Mouse (Mus musculus): ENCODE measurements around the gene Ampd1. TPM values are rescaled to one million over a fixed set of nuclear protein-coding genes. Genes with fewer than 3 reads are reported as not detected.

Gene Ampd1
- polyA plus RNA-seq, 1 experiment from 2014 or later, result 8.9 TPM

DNA sequence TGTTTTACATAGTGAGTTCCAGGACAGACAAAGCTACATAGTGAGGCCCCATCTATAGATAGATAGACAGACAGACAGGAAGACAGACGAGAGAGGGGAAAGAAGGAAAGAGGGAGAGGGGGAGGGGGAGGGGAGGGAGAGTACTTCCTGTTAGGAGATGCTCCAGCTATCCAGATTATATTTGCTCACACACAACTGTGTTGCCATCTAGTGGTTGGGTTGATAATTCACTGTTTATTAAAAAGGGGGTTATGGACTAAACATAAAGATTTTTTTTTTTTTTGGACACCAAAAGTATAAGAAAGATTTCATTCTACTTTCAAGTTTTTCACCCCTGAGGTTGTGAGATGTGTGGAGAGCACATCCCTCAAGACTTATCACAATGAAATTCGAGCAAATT lies 26.9 kb downstream of the Ampd1 start:
- 58% methylated on average over 2 of the region's 2 CpGs for WGBS

DNA sequence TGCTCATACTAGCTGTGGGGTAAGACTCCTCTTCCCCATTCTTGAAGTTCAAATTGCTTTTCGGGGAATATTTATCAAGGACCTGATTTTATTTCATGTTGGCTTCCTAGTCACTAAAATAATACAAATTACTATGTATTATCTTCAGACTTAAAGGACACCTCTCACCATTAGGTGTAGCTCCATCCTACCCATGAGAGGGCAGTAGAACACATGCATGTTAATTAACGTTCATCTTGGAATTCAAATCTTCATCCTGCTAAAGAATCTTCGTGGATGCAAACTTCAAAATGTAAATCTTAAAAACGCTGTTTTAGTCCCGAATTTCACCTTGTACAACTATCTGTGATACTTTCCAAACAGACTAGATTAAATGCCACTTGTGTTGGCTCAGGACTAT lies 27.4 kb downstream of the Ampd1 start:
- Histone ChIP-seq H3K27me3 (ENCODE audit: control insufficient read depth, insufficient read depth, low read length) (no peaks in the 10 kb centered on the region), H3K36me3 (ENCODE audit: control insufficient read depth, insufficient read depth, low read length) (no peaks in the 10 kb centered on the region), H3K27ac (ENCODE audit: low read length) (no peak overlapping the region), H3K9me3 (replicated peaks; ENCODE audit: control insufficient read depth, low read length) (no peaks in the 10 kb centered on the region), H3K9ac (ENCODE audit: low read length) (no peak overlapping the region), H3K4me3 (replicated peaks; ENCODE audit: low read length) (no peak overlapping the region), H3K4me1 (ENCODE audit: control insufficient read depth, insufficient read depth, low read length) (peaks cover 4% of the 10 kb centered on the region), H3K4me2 (ENCODE audit: low read depth, low read length) (no peak overlapping the region)
- ATAC-seq (ENCODE audit: insufficient read depth, low FRiP score), result no peak
- 53% methylated on average over 5 of the region's 5 CpGs for WGBS

More for the DNA sequence above, 26.9 kb downstream of the Ampd1 start:
- no peak overlapping the region for H3K9ac ChIP-seq (ENCODE audit: low read length)
- H3K4me1 ChIP-seq (ENCODE audit: control insufficient read depth, insufficient read depth, low read length), result peaks cover 4% of the 10 kb centered on the region
- ATAC-seq (ENCODE audit: insufficient read depth, low FRiP score), result no peak
- no peaks in the 10 kb centered on the region for H3K27me3 ChIP-seq (ENCODE audit: control insufficient read depth, insufficient read depth, low read length)
- H3K27ac ChIP-seq (ENCODE audit: low read length), result no peak overlapping the region
- no peak overlapping the region for H3K4me2 ChIP-seq (ENCODE audit: low read depth, low read length)
- H3K9me3 ChIP-seq (replicated peaks; ENCODE audit: control insufficient read depth, low read length), result no peaks in the 10 kb centered on the region
- H3K36me3 ChIP-seq (ENCODE audit: control insufficient read depth, insufficient read depth, low read length), result no peaks in the 10 kb centered on the region
- H3K4me3 ChIP-seq (replicated peaks; ENCODE audit: low read length), result no peak overlapping the region

DNA sequence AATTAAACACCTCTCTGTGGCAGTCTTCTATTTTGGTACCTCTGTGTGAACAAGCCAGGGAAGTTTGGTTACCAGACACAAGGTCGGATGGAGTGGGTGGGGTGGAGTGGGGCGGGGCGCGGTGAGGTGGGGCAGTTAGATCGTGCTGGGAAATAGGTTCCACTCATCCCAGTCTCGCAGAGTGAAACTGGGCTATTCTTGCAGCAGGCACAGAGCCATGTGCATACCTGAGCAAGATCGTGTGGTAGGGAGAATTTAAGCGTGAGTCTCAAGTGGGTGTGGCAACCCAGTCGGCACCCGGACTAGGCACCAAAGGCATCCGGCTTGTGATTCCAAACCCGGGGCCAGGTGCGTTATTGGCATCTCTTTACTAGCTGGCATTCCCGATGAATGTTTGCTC lies 28.1 kb downstream of the Ampd1 start:
- Histone ChIP-seq H3K9ac (ENCODE audit: low read length) (peak overlapping the region; percentile 89), H3K4me2 (ENCODE audit: low read depth, low read length) (peak overlapping the region; percentile 99), H3K4me3 (replicated peaks; ENCODE audit: low read length) (peak overlapping the region; percentile 87), H3K9me3 (replicated peaks; ENCODE audit: control insufficient read depth, low read length) (no peaks in the 10 kb centered on the region), H3K27me3 (ENCODE audit: control insufficient read depth, insufficient read depth, low read length) (no peaks in the 10 kb centered on the region), H3K4me1 (ENCODE audit: control insufficient read depth, insufficient read depth, low read length) (peaks cover 4% of the 10 kb centered on the region), H3K36me3 (ENCODE audit: control insufficient read depth, insufficient read depth, low read length) (no peaks in the 10 kb centered on the region), H3K27ac (ENCODE audit: low read length) (peak overlapping the region; percentile 90)
- no peak; the same call in 1 of the 2 replicates for ATAC-seq (ENCODE audit: insufficient read depth, low FRiP score)
- WGBS, result under 1% methylated on average over 14 of the region's 14 CpGs

DNA sequence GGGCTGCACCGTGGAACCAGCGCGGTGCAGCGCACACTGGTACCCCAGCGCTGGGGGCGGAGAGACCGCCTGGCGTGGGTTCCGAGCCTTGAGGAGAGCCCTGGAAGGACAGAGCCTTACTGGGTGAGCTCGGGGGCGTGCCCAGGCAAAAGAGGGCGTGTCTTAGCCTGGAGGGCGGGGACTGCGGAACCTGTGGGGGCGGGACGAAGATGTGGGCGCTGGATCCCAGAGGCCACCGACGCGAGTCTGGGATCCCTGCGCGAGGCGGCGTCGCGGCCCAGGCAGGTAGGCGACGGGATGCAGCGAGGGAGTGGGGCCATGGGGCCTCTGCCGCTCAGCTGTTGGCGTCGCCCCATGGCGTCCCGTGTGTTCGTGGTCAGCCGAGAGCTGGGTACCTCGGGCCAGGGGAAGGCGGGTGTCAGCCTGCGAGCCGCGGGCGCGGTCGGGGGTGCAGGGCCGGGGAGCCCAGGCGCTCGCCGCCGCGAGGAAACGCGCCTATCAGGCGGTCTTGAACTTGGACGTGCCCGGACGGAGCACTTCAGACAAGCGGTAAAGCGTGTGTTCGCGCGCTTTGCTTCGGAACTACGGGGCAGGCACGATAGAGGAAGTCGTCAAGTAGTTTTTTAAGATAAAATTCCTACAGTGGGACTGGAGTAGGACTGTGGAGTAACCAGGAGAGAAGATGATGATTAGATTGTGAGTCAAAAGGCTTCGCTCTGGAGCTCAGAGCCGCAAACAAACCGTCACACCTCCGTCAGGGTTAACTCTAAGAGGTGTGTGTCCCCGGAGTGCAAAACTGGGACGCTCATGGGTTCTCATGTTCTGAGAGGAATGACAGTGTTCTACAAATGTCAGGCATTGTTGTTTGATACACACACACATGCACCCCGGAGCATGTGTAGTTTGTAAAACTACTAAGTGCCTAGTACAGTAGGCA lies 28.9 kb downstream of the Ampd1 start, which contains the start of gene Dennd2c:
TSS of gene Dennd2c (plus strand) at position 151 of the 937 bp plus-strand sequence.
- WGBS, result under 1% methylated on average over 72 of the region's 72 CpGs
- Histone ChIP-seq H3K9ac (ENCODE audit: low read length) (peak within 1 kb of the TSS; percentile 89), H3K4me1 (ENCODE audit: control insufficient read depth, insufficient read depth, low read length) (peaks cover 4% of the 10 kb centered on the region), H3K27me3 (ENCODE audit: control insufficient read depth, insufficient read depth, low read length) (no peaks in the 10 kb centered on the region), H3K36me3 (ENCODE audit: control insufficient read depth, insufficient read depth, low read length) (no peaks in the 10 kb centered on the region), H3K4me3 (replicated peaks; ENCODE audit: low read length) (peak within 1 kb of the TSS; percentile 87), H3K4me2 (ENCODE audit: low read depth, low read length) (peak within 1 kb of the TSS; percentile 99), H3K27ac (ENCODE audit: low read length) (peak within 1 kb of the TSS; percentile 90), H3K9me3 (replicated peaks; ENCODE audit: control insufficient read depth, low read length) (no peaks in the 10 kb centered on the region)
- ATAC-seq (ENCODE audit: insufficient read depth, low FRiP score), result peak; percentile 97

DNA sequence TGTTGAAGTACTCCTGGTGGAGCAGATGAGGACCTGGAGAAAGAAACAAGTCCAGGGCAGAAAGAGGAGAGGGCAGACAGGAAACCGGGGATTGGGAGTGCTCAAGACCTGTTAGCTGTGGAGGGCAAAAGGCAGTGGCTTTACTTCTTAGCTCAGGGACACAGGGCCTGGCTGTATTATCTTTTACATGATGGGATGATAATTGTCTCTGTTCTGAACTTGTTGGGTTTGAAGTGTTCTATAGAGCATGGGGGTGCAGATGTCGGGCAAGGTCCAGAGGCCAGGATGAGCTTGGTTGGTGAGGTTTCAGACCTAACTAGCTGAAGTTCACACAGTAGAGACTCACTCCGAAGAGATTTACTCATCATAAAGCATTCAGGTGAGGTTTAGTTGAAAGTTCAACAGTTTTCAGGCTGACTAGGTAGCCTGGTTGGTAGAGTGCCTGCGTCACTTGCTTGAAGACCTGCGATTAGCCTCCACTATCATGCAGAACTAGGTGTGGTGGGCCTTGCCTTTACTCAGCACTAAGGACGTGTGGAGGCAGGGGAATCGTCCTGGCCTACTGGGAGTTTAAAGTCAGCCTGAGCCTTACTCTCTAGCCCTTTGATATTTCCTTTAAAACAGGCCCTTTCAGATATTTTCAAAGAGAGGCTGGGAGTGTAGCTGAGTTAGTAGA lies 33.9 kb downstream of the Ampd1 start:
- no peak for ATAC-seq (ENCODE audit: insufficient read depth, low FRiP score)
- Histone ChIP-seq H3K36me3 (ENCODE audit: control insufficient read depth, insufficient read depth, low read length) (no peaks in the 10 kb centered on the region), H3K4me3 (replicated peaks; ENCODE audit: low read length) (no peak overlapping the region), H3K4me2 (ENCODE audit: low read depth, low read length) (no peak overlapping the region), H3K27me3 (ENCODE audit: control insufficient read depth, insufficient read depth, low read length) (no peaks in the 10 kb centered on the region), H3K9me3 (replicated peaks; ENCODE audit: control insufficient read depth, low read length) (no peaks in the 10 kb centered on the region), H3K9ac (ENCODE audit: low read length) (no peak overlapping the region), H3K4me1 (ENCODE audit: control insufficient read depth, insufficient read depth, low read length) (no peaks in the 10 kb centered on the region), H3K27ac (ENCODE audit: low read length) (no peak overlapping the region)
- WGBS, result 78% methylated on average over 7 of the region's 7 CpGs

DNA sequence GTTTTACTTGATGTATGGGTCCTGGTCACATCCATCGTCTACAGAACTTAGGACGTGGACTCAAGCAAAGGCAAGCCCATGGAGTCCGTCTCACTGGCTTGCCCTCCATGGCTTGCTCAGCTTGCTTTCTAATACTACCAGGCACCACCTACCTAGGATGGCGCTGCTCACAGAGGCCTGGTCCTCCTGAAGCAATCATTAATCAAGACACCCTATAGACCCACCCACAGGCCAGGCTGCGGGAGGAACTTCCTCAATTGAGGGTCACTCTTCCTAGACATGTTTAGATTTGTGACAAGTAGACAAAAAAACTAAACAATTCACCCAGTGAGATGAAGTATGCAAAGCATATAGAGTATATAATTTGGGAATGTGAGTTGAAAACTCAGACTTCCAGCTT lies 38.4 kb downstream of the Ampd1 start:
- Histone ChIP-seq H3K9me3 (replicated peaks; ENCODE audit: control insufficient read depth, low read length) (no peaks in the 10 kb centered on the region), H3K4me1 (ENCODE audit: control insufficient read depth, insufficient read depth, low read length) (0 out of 2 replicates have a peak, but pooled peaks cover 3% of the 10 kb centered on the region), H3K4me3 (replicated peaks; ENCODE audit: low read length) (no peak overlapping the region), H3K27me3 (ENCODE audit: control insufficient read depth, insufficient read depth, low read length) (no peaks in the 10 kb centered on the region), H3K4me2 (ENCODE audit: low read depth, low read length) (no peak overlapping the region), H3K9ac (ENCODE audit: low read length) (no peak overlapping the region), H3K36me3 (ENCODE audit: control insufficient read depth, insufficient read depth, low read length) (no peaks in the 10 kb centered on the region), H3K27ac (ENCODE audit: low read length) (no peak overlapping the region)
- WGBS, result 59% methylated on average over 5 of the region's 5 CpGs
- ATAC-seq (ENCODE audit: insufficient read depth, low FRiP score), result no peak

DNA sequence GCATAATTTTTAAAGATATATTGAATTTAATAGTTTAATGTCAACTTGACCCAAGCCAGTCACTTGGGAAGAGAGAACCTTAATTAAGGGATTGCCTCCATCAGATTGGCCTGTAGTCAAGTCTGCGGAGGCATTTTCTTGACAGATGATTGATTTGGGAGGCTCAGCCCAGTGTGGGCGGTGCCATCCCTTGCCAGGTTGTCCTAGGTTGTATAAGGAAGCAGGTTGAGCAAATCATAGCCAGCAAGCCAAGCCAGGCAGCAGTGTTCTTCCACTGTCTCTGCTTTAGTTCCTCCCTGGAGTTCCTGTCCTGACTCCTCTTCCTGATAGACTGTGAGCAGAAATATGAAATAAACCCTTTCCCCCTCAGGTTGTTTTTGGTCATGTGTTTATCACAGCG lies 49.8 kb downstream of the Ampd1 start:
- H3K4me2 ChIP-seq (ENCODE audit: low read depth, low read length), result no peak overlapping the region
- H3K4me3 ChIP-seq (replicated peaks; ENCODE audit: low read length), result no peak overlapping the region
- peaks cover 9% of the 10 kb centered on the region for H3K4me1 ChIP-seq (ENCODE audit: control insufficient read depth, insufficient read depth, low read length)
- no peak overlapping the region for H3K9ac ChIP-seq (ENCODE audit: low read length)
- H3K27ac ChIP-seq (ENCODE audit: low read length), result no peak overlapping the region
- WGBS, result 76% methylated on average over 3 of the region's 3 CpGs
- H3K9me3 ChIP-seq (replicated peaks; ENCODE audit: control insufficient read depth, low read length), result no peaks in the 10 kb centered on the region
- no peak for ATAC-seq (ENCODE audit: insufficient read depth, low FRiP score)
- H3K27me3 ChIP-seq (ENCODE audit: control insufficient read depth, insufficient read depth, low read length), result no peaks in the 10 kb centered on the region
- no peaks in the 10 kb centered on the region for H3K36me3 ChIP-seq (ENCODE audit: control insufficient read depth, insufficient read depth, low read length)

DNA sequence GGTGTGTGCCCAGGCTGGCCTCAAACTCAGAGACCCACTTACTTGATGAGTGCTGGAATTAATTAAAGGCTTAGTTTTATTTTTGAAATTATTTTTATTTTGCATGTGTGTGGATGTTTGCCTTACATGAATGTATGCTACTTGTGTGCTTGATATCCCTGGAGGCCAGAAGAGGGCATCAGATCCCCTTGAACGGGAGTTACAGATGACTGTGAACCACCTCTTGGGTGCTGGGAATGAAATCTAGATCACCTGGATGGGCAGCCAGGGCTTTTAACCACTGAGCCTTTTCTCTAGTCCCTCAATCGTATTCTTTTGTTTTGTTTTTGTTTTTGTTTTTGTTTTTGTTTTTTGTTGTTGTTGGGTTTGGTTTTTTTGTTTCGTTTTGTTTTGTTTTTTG lies 52.3 kb downstream of the Ampd1 start:
- Histone ChIP-seq H3K4me3 (replicated peaks; ENCODE audit: low read length) (no peak overlapping the region), H3K9me3 (replicated peaks; ENCODE audit: control insufficient read depth, low read length) (no peaks in the 10 kb centered on the region), H3K27me3 (ENCODE audit: control insufficient read depth, insufficient read depth, low read length) (no peaks in the 10 kb centered on the region), H3K4me1 (ENCODE audit: control insufficient read depth, insufficient read depth, low read length) (peaks cover 26% of the 10 kb centered on the region), H3K9ac (ENCODE audit: low read length) (no peak overlapping the region), H3K4me2 (ENCODE audit: low read depth, low read length) (no peak overlapping the region), H3K27ac (ENCODE audit: low read length) (no peak overlapping the region), H3K36me3 (ENCODE audit: control insufficient read depth, insufficient read depth, low read length) (no peaks in the 10 kb centered on the region)
- ATAC-seq (ENCODE audit: insufficient read depth, low FRiP score), result no peak
- 85% methylated on average over 3 of the region's 3 CpGs for WGBS

DNA sequence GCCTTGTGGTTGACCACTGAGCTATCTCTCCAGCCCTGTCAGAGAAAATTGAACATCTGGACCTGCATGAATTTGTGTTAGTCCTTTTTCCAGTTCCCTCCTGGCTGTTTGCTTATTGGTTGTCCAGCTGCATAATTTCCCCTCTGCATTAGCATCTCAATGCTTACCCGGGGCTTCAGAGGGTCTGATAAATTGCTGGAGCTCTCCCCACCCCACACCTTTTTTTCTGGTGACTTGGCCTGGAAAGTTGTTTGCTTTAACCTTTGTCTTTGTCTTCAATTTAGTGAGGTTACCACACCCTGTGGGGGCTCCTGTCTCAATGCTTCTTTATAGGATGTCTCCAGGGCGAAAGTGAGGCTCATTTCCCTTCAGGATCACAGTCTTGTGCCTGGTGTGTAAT lies 53.4 kb downstream of the Ampd1 start:
- Histone ChIP-seq H3K9ac (ENCODE audit: low read length) (no peak overlapping the region), H3K4me2 (ENCODE audit: low read depth, low read length) (no peak overlapping the region), H3K36me3 (ENCODE audit: control insufficient read depth, insufficient read depth, low read length) (no peaks in the 10 kb centered on the region), H3K27me3 (ENCODE audit: control insufficient read depth, insufficient read depth, low read length) (no peaks in the 10 kb centered on the region), H3K9me3 (replicated peaks; ENCODE audit: control insufficient read depth, low read length) (no peaks in the 10 kb centered on the region), H3K27ac (ENCODE audit: low read length) (peak overlapping the region; percentile 36), H3K4me3 (replicated peaks; ENCODE audit: low read length) (no peak overlapping the region), H3K4me1 (ENCODE audit: control insufficient read depth, insufficient read depth, low read length) (peaks cover 26% of the 10 kb centered on the region)
- no peak for ATAC-seq (ENCODE audit: insufficient read depth, low FRiP score)
- 36% methylated on average over 2 of the region's 2 CpGs for WGBS

All from stomach, embryonic 16.5 days (tissue).